ENCODE assay signal across 24 mouse cellular contexts in the genomic region with DNA sequence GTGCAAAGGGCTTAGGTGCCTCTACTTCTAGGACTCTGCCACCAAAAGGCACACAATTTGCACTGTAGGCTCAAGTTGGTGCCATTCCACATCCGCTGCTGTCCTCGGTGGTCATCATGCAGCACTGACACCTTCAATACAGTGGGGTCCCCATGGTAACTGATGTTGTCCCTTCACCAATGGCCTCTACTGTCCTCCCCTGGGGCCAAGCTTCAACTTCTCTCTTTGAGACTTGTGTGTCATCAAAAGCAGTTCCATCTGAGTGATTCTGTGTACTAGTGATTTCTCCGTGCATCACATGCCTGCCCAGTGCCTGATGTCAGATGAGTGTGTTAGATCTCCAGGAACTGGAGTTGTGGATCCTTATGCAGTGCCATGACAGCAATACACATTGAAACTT.
"Had no signal": no experiment of that assay in that cellular context is flagged by ENCODE, and none has a peak within 500 bp of the region (broad histone marks: within the 10 kb centered on the region; RNA-seq: fewer than 3 reads in every experiment).

No protein-coding gene starts in this region.

- H3K9me3 ChIP-seq: heart, embryonic 10.5 days; heart, embryonic 12.5 days; hindbrain, embryonic 10.5 days; hindbrain, embryonic 13.5 days; hindbrain, embryonic 15.5 days; intestine, embryonic 15.5 days; limb, embryonic 10.5 days; limb, embryonic 12.5 days had no signal

- H3K9ac ChIP-seq: heart, embryonic 12.5 days; hindbrain, embryonic 13.5 days; hindbrain, embryonic 15.5 days; intestine, embryonic 15.5 days; limb, embryonic 12.5 days had no signal

- H3K4me2 ChIP-seq: heart, embryonic 12.5 days; hindbrain, embryonic 13.5 days; hindbrain, embryonic 15.5 days; intestine, embryonic 15.5 days; limb, embryonic 12.5 days had no signal

- DNase-seq: gastrocnemius, adult 2 months; gastrocnemius, postnatal 10 days; gastrocnemius, postnatal 25 days; heart, adult 18-20 months; heart, postnatal 10 days; heart, postnatal 4 days; kidney, adult 18-20 months; kidney, adult 8-10 months; kidney, postnatal 10 days; kidney, postnatal 25 days; kidney, postnatal 4 days; liver had no signal

- H3K27me3 ChIP-seq: heart, embryonic 12.5 days; hindbrain, embryonic 13.5 days; hindbrain, embryonic 15.5 days; intestine, embryonic 15.5 days; limb, embryonic 12.5 days had no signal

- H3K27ac ChIP-seq: gastrocnemius, adult 2 months; heart, embryonic 10.5 days; hindbrain, embryonic 10.5 days; hindbrain, embryonic 13.5 days; hindbrain, embryonic 15.5 days; intestine, embryonic 15.5 days; layer of hippocampus, adult 2 months; left cerebral cortex, adult 2 months; limb, embryonic 10.5 days; limb, embryonic 12.5 days had no signal

- ATAC-seq: inflammation-experienced regulatory T-cells, adult 6 months; intestine, embryonic 15.5 days; intestine, postnatal 0 days had no signal

- H3K4me1 ChIP-seq: heart, embryonic 10.5 days; heart, embryonic 12.5 days; hindbrain, embryonic 10.5 days; hindbrain, embryonic 13.5 days; hindbrain, embryonic 15.5 days; intestine, embryonic 15.5 days; limb, embryonic 10.5 days; limb, embryonic 12.5 days had no signal

- H3K36me3 ChIP-seq: heart, embryonic 10.5 days; heart, embryonic 12.5 days; hindbrain, embryonic 10.5 days; hindbrain, embryonic 13.5 days; hindbrain, embryonic 15.5 days; intestine, embryonic 15.5 days; limb, embryonic 10.5 days; limb, embryonic 12.5 days had no signal

- H3K4me3 ChIP-seq: gastrocnemius, adult 2 months; heart, embryonic 10.5 days; heart, embryonic 12.5 days; hindbrain, embryonic 10.5 days; hindbrain, embryonic 13.5 days; hindbrain, embryonic 15.5 days; intestine, embryonic 15.5 days; layer of hippocampus, adult 2 months; left cerebral cortex, adult 2 months; limb, embryonic 10.5 days; limb, embryonic 12.5 days had no signal
